Mouse (Mus musculus) erythroblast, embryonic 14.5 days (primary cell): ENCODE results near the gene Zfp174. TPM values are rescaled to one million over a fixed set of nuclear protein-coding genes. Genes with fewer than 3 reads are reported as not detected.

Source experiments
- H3K27me3 ChIP-seq: 2 replicates; pipeline ENCODE4 v1.6.1; 2012; ENCODE audit warnings: inconsistent platforms; ENCODE audit not compliant: control insufficient read depth
- H3K36me3 ChIP-seq: 2 replicates; pipeline ENCODE4 v1.6.1; 2012; ENCODE audit warnings: mild to moderate bottlenecking, inconsistent platforms; ENCODE audit not compliant: control insufficient read depth
- H3K4me1 ChIP-seq: 2 replicates; pipeline ENCODE4 v1.6.1; 2012; ENCODE audit warnings: inconsistent platforms; ENCODE audit not compliant: control insufficient read depth
- H3K4me3 ChIP-seq: replicated peaks from 2 replicates; pipeline ENCODE3; 2012; ENCODE audit warnings: moderate library complexity, mild to moderate bottlenecking, inconsistent platforms
- H3K9me3 ChIP-seq: 2 replicates; pipeline ENCODE4 v1.6.1; 2012; ENCODE audit warnings: low read length, inconsistent platforms, mixed read lengths; ENCODE audit not compliant: control insufficient read depth
- GATA1 ChIP-seq: IDR thresholded peaks from 2 replicates; pipeline ENCODE4 v1.6.1; 2012; ENCODE audit warnings: low read length, inconsistent platforms, mixed read lengths
- TAL1 ChIP-seq: IDR thresholded peaks from 3 replicates; pipeline ENCODE4 v1.6.1; 2012; ENCODE audit warnings: low read length, inconsistent platforms, mixed read lengths
- polyA plus RNA-seq: library from polyadenylated mRNA; stranded (reverse); fragments of >175 nt; gene quantifications from 2 replicates; pipeline ENCODE4 v1.2.3, GENCODE M21; 2012

Zfp174 gene
- polyA plus RNA-seq, 1 experiment: not detected

- no peaks in the 10 kb centered on the region for H3K9me3 ChIP-seq
- H3K4me3 ChIP-seq: peak within 1 kb of the TSS; percentile 76
- H3K4me1 ChIP-seq: peaks cover 29% of the 10 kb centered on the region
- H3K27me3 ChIP-seq: no peaks in the 10 kb centered on the region
- H3K36me3 ChIP-seq: peaks cover 27% of the 10 kb centered on the region
- no peak for TF ChIP-seq TAL1
- no peak for TF ChIP-seq GATA1
These were observed 25.4 kb downstream of the Zfp174 start, which contains the start of gene Naa60 for GRCm38 (mm10) chr16:3872216-3873047. Naa60 (plus strand) TSS chr16:3872375.

- H3K36me3 ChIP-seq: peaks cover 38% of the 10 kb centered on the region
- no peaks in the 10 kb centered on the region for H3K9me3 ChIP-seq
- peaks cover 25% of the 10 kb centered on the region for H3K4me1 ChIP-seq
- no peak overlapping the region for H3K4me3 ChIP-seq
- TF ChIP-seq GATA1 (no peak), TAL1 (no peak)
- no peaks in the 10 kb centered on the region for H3K27me3 ChIP-seq
These were observed 29.3 kb downstream of the Zfp174 start for GRCm38 (mm10) chr16:3876346-3876745.

- TF ChIP-seq TAL1: no peak
- TF ChIP-seq GATA1: no peak
- H3K4me1 ChIP-seq: peaks cover 36% of the 10 kb centered on the region
- H3K9me3 ChIP-seq: no peaks in the 10 kb centered on the region
- H3K36me3 ChIP-seq: peaks cover 20% of the 10 kb centered on the region
- no peaks in the 10 kb centered on the region for H3K27me3 ChIP-seq
- H3K4me3 ChIP-seq: peak within 1 kb of the TSS; percentile 99
These were observed 37.4 kb downstream of the Zfp174 start, which contains the start of the genes Zfp597 and Gm20695 for GRCm38 (mm10) chr16:3884201-3885064. Zfp597 (minus strand) TSS chr16:3884561. Gm20695 (plus strand) TSS chr16:3884648.

- TF ChIP-seq GATA1 (no peak), TAL1 (no peak)
- Histone ChIP-seq H3K4me1 (peaks cover 36% of the 10 kb centered on the region), H3K36me3 (peaks cover 17% of the 10 kb centered on the region), H3K27me3 (no peaks in the 10 kb centered on the region), H3K9me3 (no peaks in the 10 kb centered on the region), H3K4me3 (peak overlapping the region; percentile 99)
These were observed 38.1 kb downstream of the Zfp174 start for GRCm38 (mm10) chr16:3885065-3885670.

GRCm38 (mm10) chr16:3891621-3892295, 44.7 kb downstream of the Zfp174 start:
- Histone ChIP-seq H3K4me1 (peaks cover 17% of the 10 kb centered on the region), H3K9me3 (no peaks in the 10 kb centered on the region), H3K4me3 (no peak overlapping the region), H3K27me3 (no peaks in the 10 kb centered on the region), H3K36me3 (peaks cover 32% of the 10 kb centered on the region)
- no peak for TF ChIP-seq TAL1
- TF ChIP-seq GATA1: no peak

GRCm38 (mm10) chr16:3893739-3894138, 46.7 kb downstream of the Zfp174 start:
- TF ChIP-seq TAL1 (no peak), GATA1 (no peak)
- H3K27me3 ChIP-seq: no peaks in the 10 kb centered on the region
- H3K9me3 ChIP-seq: no peaks in the 10 kb centered on the region
- peaks cover 12% of the 10 kb centered on the region for H3K4me1 ChIP-seq
- H3K36me3 ChIP-seq: peaks cover 49% of the 10 kb centered on the region
- no peak overlapping the region for H3K4me3 ChIP-seq

GRCm38 (mm10) chr16:3895173-3895792, 48.2 kb downstream of the Zfp174 start:
- TF ChIP-seq GATA1 (no peak), TAL1 (no peak)
- H3K36me3 ChIP-seq: peaks cover 64% of the 10 kb centered on the region
- H3K27me3 ChIP-seq: no peaks in the 10 kb centered on the region
- H3K4me3 ChIP-seq: no peak overlapping the region
- peaks cover 12% of the 10 kb centered on the region for H3K4me1 ChIP-seq
- H3K9me3 ChIP-seq: no peaks in the 10 kb centered on the region

GRCm38 (mm10) chr16:3896046-3896445, 49.0 kb downstream of the Zfp174 start:
- Histone ChIP-seq H3K36me3 (peaks cover 72% of the 10 kb centered on the region), H3K4me3 (no peak overlapping the region), H3K4me1 (peaks cover 12% of the 10 kb centered on the region), H3K9me3 (no peaks in the 10 kb centered on the region), H3K27me3 (no peaks in the 10 kb centered on the region)
- TF ChIP-seq TAL1 (no peak), GATA1 (no peak)
